Mouse (Mus musculus): ENCODE results near the gene Olfr771. TPM values are rescaled to one million over a fixed set of nuclear protein-coding genes. Genes with fewer than 3 reads are reported as not detected.
"Not testable (repeated sequence)": the region's sequence is repeated elsewhere in the genome, so short reads cannot be mapped to it uniquely, and the experiment has no call there.

Olfr771 gene
- polyA plus RNA-seq (2015; fragmentation: Nextera tagmentation; extraction: Ambion mirVana), result not detected in 2 replicates

DNA sequence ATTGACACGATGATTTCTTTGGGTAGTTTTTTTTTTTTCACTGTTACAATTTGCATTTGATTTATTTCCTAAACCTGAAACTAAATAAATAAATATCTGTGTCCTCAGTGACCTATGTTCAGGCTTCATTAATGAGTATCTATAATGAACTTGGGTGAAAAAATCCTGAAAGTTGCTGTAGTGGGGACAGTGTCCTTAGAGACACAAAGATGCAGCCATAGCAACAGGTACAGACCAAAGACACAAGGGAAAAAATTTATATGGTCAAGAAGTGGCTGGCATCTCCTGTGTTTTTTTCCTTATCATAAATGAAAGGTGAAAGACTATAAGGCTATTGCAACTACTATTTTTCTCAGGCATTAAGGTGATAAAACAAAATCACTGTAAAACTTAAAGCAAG lies at the start of gene Olfr771:
TSS of gene Olfr771 (minus strand) at position 101 of the 400 bp plus-strand sequence.
- Histone ChIP-seq H3K27ac (no peak within 1 kb of the TSS), H3K36me3 (no peaks in the 10 kb centered on the region), H3K4me3 (replicated peaks) (no peak within 1 kb of the TSS), H3K9me3 (replicated peaks) (no peaks in the 10 kb centered on the region), H3K4me2 (no peak within 1 kb of the TSS), H3K27me3 (no peaks in the 10 kb centered on the region), H3K9ac (no peak within 1 kb of the TSS), H3K4me1 (no peaks in the 10 kb centered on the region)
- no peak for ATAC-seq (replicated peaks; ENCODE audit: low FRiP score)
- WGBS, result 80% methylated on average over 1 of the region's 1 CpGs

DNA sequence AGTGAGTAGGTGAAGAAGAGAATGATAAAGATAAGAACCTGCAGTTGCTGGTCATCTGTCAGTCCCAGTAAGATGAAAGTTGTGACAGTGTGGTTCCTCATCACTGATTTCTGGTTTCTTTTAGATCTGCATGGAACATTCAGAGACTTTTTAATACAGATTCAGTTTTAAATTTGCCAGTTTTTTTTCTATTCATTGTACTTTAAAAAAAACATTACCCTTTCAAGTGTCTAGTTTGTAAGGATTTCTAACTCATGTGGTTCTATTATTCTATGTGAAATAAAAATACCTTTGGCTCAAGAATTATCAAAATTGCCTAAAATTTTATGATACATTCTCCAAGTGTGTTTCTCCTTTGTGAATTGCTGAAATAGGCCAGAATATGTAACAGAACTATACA lies 22.8 kb upstream of the Olfr771 start, which contains the start of gene Olfr773:
TSS of gene Olfr773 (minus strand) at position 101 of the 400 bp plus-strand sequence.
- H3K36me3 ChIP-seq; H3K4me2 ChIP-seq; H3K27ac ChIP-seq; H3K9ac ChIP-seq; H3K27me3 ChIP-seq; ATAC-seq (replicated peaks; ENCODE audit: low FRiP score); H3K4me3 ChIP-seq (replicated peaks); H3K4me1 ChIP-seq; H3K9me3 ChIP-seq (replicated peaks): not testable (repeated sequence)

DNA sequence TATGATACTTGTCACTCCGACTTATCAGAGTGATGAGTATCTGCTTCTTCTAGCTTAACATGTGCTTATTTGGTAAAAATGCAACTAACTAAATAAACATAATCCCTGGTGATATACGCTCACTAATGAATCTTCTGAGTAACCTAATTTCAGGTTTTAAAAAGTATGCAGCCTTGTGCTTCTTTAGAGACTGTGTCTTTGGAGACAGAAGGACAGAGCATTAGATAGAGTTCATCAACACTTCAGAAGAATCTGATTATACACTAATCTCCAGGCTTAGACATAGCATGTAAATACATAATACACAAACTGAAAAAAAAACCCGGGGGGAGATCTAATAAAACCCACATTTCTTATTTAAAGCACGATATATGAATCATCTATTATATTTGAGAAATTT lies 13.3 kb upstream of the Olfr771 start, which contains the start of gene Olfr772:
TSS of gene Olfr772 (minus strand) at position 101 of the 400 bp plus-strand sequence.
- not testable (repeated sequence) for H3K9me3 ChIP-seq (replicated peaks); H3K36me3 ChIP-seq; H3K9ac ChIP-seq; H3K27me3 ChIP-seq; H3K4me2 ChIP-seq; ATAC-seq (replicated peaks; ENCODE audit: low FRiP score); H3K4me3 ChIP-seq (replicated peaks); H3K4me1 ChIP-seq; H3K27ac ChIP-seq
- WGBS, result 90% methylated on average over 4 of the region's 4 CpGs

DNA sequence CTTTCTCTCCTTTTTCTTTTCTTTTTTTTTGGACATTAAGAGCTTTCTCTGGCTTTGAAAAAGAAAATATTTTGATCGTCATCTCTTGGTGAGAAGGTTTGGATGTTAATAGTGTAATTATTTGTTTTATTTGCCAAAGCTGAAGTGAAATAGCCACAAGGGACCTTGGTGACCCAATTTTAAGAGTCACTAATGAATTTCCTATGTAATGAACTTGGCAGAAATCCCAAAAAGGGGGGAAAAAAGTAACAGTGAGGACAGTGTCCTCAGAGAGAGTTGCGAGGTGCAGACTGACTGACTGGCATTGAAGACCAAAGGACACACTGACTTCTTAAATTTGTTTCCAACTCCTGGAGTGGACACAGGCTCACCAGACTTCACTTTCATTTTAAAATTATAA lies 25.7 kb downstream of the Olfr771 start, which contains the start of gene Olfr770:
TSS of gene Olfr770 (minus strand) at position 101 of the 400 bp plus-strand sequence.
- no peaks in the 10 kb centered on the region for H3K4me1 ChIP-seq
- no peak within 1 kb of the TSS for H3K4me2 ChIP-seq
- no peaks in the 10 kb centered on the region for H3K9me3 ChIP-seq (replicated peaks)
- H3K36me3 ChIP-seq, result no peaks in the 10 kb centered on the region
- no peak for ATAC-seq (replicated peaks; ENCODE audit: low FRiP score)
- no peak within 1 kb of the TSS for H3K4me3 ChIP-seq (replicated peaks)
- 65% methylated on average over 2 of the region's 2 CpGs for WGBS
- no peak within 1 kb of the TSS for H3K9ac ChIP-seq
- H3K27me3 ChIP-seq, result no peaks in the 10 kb centered on the region
- no peak within 1 kb of the TSS for H3K27ac ChIP-seq

DNA sequence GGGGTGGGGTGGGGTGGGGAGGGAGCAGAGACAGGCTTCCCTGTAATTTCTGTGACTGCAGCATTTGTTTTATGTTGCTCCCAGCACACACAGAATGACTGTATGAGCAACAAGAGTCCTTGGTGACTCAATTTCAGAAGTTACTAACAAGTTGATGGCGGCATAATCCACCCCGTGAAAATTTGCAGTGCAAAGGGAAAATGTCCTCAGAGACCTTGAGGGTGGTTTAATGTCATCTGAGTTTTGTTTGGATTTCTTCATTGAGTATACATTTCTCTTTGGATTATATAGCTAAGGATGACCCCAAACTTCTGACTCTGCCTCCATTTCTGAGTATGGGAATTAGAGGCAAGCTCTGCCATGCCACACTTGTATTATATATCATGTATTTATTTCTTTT lies 46.8 kb downstream of the Olfr771 start, which contains the start of gene Olfr769:
TSS of gene Olfr769 (minus strand) at position 101 of the 400 bp plus-strand sequence.
- H3K9ac ChIP-seq, result no peak within 1 kb of the TSS
- no peak within 1 kb of the TSS for H3K27ac ChIP-seq
- no peaks in the 10 kb centered on the region for H3K9me3 ChIP-seq (replicated peaks)
- no peaks in the 10 kb centered on the region for H3K27me3 ChIP-seq
- no peak for ATAC-seq (replicated peaks; ENCODE audit: low FRiP score)
- no peak within 1 kb of the TSS for H3K4me2 ChIP-seq
- WGBS, result 62% methylated on average over 2 of the region's 2 CpGs
- H3K4me3 ChIP-seq (replicated peaks), result no peak within 1 kb of the TSS
- no peaks in the 10 kb centered on the region for H3K4me1 ChIP-seq
- H3K36me3 ChIP-seq, result no peaks in the 10 kb centered on the region

DNA sequence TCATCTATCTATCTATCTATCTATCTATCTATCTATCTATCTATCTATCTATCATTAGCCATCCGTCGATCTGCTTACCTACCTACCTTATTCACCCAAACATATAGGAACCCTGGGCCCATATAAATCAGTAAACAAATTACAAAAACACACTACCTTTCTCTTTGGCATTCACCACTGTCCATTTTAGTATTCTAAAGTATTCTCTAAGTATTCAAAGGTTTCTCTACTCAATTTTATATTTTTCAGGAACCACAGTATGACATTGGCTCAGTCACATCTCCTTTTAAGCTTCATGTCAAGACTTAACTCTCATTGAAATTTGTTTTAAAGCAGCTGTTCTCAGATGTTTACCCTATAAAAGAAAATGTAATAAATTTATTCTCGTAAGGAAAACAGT lies 49.4 kb downstream of the Olfr771 start:
- ATAC-seq (replicated peaks; ENCODE audit: low FRiP score), result no peak
- Histone ChIP-seq H3K27me3 (no peaks in the 10 kb centered on the region), H3K9me3 (replicated peaks) (no peaks in the 10 kb centered on the region), H3K27ac (no peak overlapping the region), H3K4me3 (replicated peaks) (no peak overlapping the region), H3K36me3 (no peaks in the 10 kb centered on the region), H3K4me2 (no peak overlapping the region), H3K9ac (no peak overlapping the region), H3K4me1 (no peaks in the 10 kb centered on the region)
- 84% methylated on average over 3 of the region's 3 CpGs for WGBS

Other genes starting within 250 kb of the Olfr771 start
- gene Rdh5, start 241.9 kb downstream of the Olfr771 start, polyA plus RNA-seq (2015; fragmentation: Nextera tagmentation; extraction: Ambion mirVana), result 15.3 and 18.8 TPM in 2 replicates
- gene Bloc1s1, start 240.7 kb downstream of the Olfr771 start, polyA plus RNA-seq (2015; fragmentation: Nextera tagmentation; extraction: Ambion mirVana), result 220 and 231 TPM in 2 replicates
- gene Itga7, start 230.9 kb downstream of the Olfr771 start, polyA plus RNA-seq (2015; fragmentation: Nextera tagmentation; extraction: Ambion mirVana), result 3.6 and 4.2 TPM in 2 replicates
- gene Mettl7b, start 203.8 kb downstream of the Olfr771 start, polyA plus RNA-seq (2015; fragmentation: Nextera tagmentation; extraction: Ambion mirVana), result 5.6 and 6.4 TPM in 2 replicates
- not detected in 2 replicates for gene Olfr9, start 175.3 kb downstream of the Olfr771 start, polyA plus RNA-seq (2015; fragmentation: Nextera tagmentation; extraction: Ambion mirVana)
- gene Olfr763, start 154.0 kb downstream of the Olfr771 start, polyA plus RNA-seq (2015; fragmentation: Nextera tagmentation; extraction: Ambion mirVana), result not detected in 2 replicates
- not detected in 2 replicates for gene Olfr764-ps1, start 124.9 kb downstream of the Olfr771 start, polyA plus RNA-seq (2015; fragmentation: Nextera tagmentation; extraction: Ambion mirVana)
- not detected in 2 replicates for gene Olfr765, start 114.8 kb downstream of the Olfr771 start, polyA plus RNA-seq (2015; fragmentation: Nextera tagmentation; extraction: Ambion mirVana)
- gene Olfr766-ps1, start 95.8 kb downstream of the Olfr771 start, polyA plus RNA-seq (2015; fragmentation: Nextera tagmentation; extraction: Ambion mirVana), result not detected in 2 replicates
- gene Olfr767, start 81.8 kb downstream of the Olfr771 start, polyA plus RNA-seq (2015; fragmentation: Nextera tagmentation; extraction: Ambion mirVana), result not detected in 2 replicates
- not detected in 2 replicates for gene Olfr768, start 65.4 kb downstream of the Olfr771 start, polyA plus RNA-seq (2015; fragmentation: Nextera tagmentation; extraction: Ambion mirVana)
- gene Olfr769, start 46.9 kb downstream of the Olfr771 start, polyA plus RNA-seq (2015; fragmentation: Nextera tagmentation; extraction: Ambion mirVana), result not detected in 2 replicates
- not detected in 2 replicates for gene Olfr770, start 25.8 kb downstream of the Olfr771 start, polyA plus RNA-seq (2015; fragmentation: Nextera tagmentation; extraction: Ambion mirVana)
- gene Olfr772, start 13.2 kb upstream of the Olfr771 start, polyA plus RNA-seq (2015; fragmentation: Nextera tagmentation; extraction: Ambion mirVana), result not detected in 2 replicates
- not detected in 2 replicates for gene Olfr773, start 22.7 kb upstream of the Olfr771 start, polyA plus RNA-seq (2015; fragmentation: Nextera tagmentation; extraction: Ambion mirVana)
- gene Olfr774, start 71.5 kb upstream of the Olfr771 start, polyA plus RNA-seq (2015; fragmentation: Nextera tagmentation; extraction: Ambion mirVana), result not detected in 2 replicates
- not detected in 2 replicates for gene Olfr775, start 83.7 kb upstream of the Olfr771 start, polyA plus RNA-seq (2015; fragmentation: Nextera tagmentation; extraction: Ambion mirVana)
- gene Olfr776, start 94.4 kb upstream of the Olfr771 start, polyA plus RNA-seq (2015; fragmentation: Nextera tagmentation; extraction: Ambion mirVana), result not detected in 2 replicates
- gene Olfr777, start 106.7 kb upstream of the Olfr771 start, polyA plus RNA-seq (2015; fragmentation: Nextera tagmentation; extraction: Ambion mirVana), result not detected in 2 replicates
- not detected in 2 replicates for gene Olfr780, start 153.4 kb upstream of the Olfr771 start, polyA plus RNA-seq (2015; fragmentation: Nextera tagmentation; extraction: Ambion mirVana)
- gene Olfr781, start 164.1 kb upstream of the Olfr771 start, polyA plus RNA-seq (2015; fragmentation: Nextera tagmentation; extraction: Ambion mirVana), result not detected in 2 replicates
- not detected in 2 replicates for gene Olfr782, start 184.1 kb upstream of the Olfr771 start, polyA plus RNA-seq (2015; fragmentation: Nextera tagmentation; extraction: Ambion mirVana)
- 0.05 TPM in 2 replicates for gene Olfr784, start 219.3 kb upstream of the Olfr771 start, polyA plus RNA-seq (2015; fragmentation: Nextera tagmentation; extraction: Ambion mirVana)
- not detected in 2 replicates for gene Olfr785, start 240.7 kb upstream of the Olfr771 start, polyA plus RNA-seq (2015; fragmentation: Nextera tagmentation; extraction: Ambion mirVana)